Mouse (Mus musculus) kidney, adult 2 months (tissue): ENCODE results near the gene Mapk9.

Experiments used
- CTCF ChIP-seq: fragments of 200-500 bp; conservative IDR thresholded peaks from 2 replicates; pipeline ENCODE4 v1.5.1; 2011; ENCODE audit warnings: low read depth, mild to moderate bottlenecking, control low read depth, low read length, moderate library complexity, mixed read lengths; ENCODE audit not compliant: insufficient read depth, insufficient read length
- POLR2A ChIP-seq: fragments of 200-500 bp; IDR thresholded peaks from one replicate; pipeline ENCODE4 v1.6.1; 2011; ENCODE audit warnings: low read depth, low read length, control low read depth

DNA sequence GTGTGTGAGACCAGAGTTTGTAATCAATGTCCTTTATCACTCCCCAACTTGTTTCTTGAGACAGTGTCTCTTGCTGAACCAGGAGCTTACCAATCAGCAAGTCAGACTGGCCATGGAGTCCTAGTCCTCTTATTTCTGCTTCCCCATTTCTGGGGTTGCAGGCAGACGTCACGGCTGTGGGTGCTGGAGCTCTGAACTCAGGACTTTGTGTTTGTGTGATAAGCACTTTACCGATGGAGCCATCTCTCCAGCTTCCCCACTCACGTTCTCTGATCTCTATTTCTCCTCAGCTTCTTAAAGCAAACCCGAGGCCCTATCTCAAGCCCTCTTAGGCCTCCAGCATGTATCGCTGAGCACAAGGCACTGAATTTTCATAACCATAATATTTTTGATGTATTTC lies 72.8 kb downstream of the Mapk9 start:
- TF ChIP-seq CTCF (no peak), POLR2A (no peak)
